Mouse (Mus musculus): ENCODE measurements at regions not wholly inside any gene's neighbourhood (a gene's known extent, or its start where the extent isn't known, plus 50 kb on each side); places are given as distances from the start of the nearest gene placed in this dataset.

- TF ChIP-seq EP300 (optimal IDR thresholded peaks at IDR 0.05) (no peak), CTCF (IDR thresholded peaks at IDR 0.05; ENCODE audit: low read depth) (no peak)
These were observed 71.3 kb upstream of the Ankrd50 start for GRCm38 (mm10) chr3:38555939-38556338.
